Mouse (Mus musculus): ENCODE results near the gene Ndufb10.

The Ndufb10 gene

DNA sequence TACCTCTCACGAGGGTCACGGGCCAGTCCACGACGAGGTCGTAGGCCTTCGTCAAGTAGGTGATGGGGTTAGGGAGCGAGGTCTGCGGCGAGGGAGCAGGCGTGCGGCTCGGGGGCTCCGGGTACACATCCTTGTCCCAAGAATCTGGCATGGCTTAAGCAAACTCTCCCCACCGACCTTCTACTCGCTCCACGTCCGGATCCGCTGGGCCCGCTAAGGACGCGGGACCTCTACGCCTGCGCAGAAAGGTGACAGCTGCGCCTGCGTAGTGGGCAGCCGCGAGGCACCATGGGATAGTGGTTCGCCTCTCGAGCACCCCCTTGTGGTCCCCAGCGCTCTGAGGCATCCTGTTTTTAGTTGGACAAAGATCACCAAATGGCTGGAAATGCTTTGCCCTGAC, at the start of gene Ndufb10:
TSS of gene Ndufb10 (minus strand) at position 295 of the 400 bp plus-strand sequence.
- peak; percentile 96 for DNase-seq

DNA sequence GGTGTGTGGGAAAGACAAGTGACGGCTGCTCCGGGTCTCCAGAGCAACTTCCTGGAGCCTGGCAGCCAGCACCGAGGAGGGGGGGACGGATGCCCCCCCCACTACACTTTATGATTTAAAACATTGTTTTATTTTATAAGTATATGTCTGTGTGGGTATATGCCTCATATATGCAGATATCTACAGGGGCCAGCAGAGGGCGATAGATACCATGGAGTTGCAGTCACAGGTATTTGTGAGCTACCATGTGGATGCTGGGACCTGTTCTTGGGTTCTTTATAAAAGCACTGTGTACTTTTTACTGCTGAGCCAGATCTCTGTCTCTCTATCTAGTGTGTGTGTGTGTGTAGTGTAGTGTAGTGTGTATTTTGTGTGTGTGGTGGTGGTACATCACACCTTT, 49.0 kb upstream of the Ndufb10 start:
- DNase-seq: no peak

DNA sequence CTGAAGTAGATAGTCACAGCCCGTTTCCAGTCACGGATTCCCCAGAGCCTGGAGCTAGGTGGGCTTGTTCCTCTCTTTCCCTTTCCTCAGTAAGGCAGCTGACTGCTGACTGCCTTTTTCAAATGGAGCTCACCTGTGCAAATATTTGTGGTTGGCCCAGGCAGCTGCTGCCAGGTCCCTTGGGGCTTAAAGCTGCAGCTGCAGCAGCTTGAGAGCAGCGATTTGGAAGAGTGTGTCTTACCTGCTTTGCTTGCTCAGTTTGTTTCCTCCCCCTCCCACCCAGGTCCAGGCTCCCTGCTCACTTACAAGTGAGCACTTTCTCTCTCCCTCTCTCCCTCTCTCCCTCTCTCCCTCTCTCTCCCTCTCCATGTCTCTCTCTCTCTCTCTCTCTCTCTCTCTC, 44.9 kb upstream of the Ndufb10 start:
- DNase-seq: no peak

DNA sequence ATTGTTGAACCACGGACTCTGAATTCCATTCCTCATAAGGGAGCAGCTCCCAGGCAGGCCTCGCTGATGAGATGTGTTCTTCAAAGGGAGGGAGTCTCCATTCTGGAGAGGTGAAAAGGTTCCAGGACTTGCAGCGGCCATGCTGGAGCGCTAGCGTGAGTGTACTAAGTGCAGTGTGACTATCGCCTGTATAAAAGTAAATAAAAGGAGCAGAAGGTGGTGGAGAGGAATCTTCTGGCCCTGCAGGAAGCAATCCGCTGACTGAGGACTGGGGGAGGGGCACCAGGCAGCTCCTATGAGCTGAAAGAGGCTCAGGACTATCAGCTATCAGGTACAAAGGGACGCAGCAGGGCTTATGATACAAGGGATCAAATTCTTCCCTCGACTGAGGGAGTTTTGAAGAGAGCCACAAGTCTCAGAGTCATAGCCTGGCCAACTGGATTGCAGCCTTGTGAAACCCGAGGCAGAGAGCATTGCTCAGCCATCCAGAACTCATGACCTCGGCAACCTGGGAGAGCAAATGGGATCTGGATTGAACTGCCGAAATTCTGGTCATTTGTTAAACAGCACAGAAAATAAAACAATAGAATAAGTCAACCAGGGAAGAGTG, 42.1 kb upstream of the Ndufb10 start:
- DNase-seq: no peak

DNA sequence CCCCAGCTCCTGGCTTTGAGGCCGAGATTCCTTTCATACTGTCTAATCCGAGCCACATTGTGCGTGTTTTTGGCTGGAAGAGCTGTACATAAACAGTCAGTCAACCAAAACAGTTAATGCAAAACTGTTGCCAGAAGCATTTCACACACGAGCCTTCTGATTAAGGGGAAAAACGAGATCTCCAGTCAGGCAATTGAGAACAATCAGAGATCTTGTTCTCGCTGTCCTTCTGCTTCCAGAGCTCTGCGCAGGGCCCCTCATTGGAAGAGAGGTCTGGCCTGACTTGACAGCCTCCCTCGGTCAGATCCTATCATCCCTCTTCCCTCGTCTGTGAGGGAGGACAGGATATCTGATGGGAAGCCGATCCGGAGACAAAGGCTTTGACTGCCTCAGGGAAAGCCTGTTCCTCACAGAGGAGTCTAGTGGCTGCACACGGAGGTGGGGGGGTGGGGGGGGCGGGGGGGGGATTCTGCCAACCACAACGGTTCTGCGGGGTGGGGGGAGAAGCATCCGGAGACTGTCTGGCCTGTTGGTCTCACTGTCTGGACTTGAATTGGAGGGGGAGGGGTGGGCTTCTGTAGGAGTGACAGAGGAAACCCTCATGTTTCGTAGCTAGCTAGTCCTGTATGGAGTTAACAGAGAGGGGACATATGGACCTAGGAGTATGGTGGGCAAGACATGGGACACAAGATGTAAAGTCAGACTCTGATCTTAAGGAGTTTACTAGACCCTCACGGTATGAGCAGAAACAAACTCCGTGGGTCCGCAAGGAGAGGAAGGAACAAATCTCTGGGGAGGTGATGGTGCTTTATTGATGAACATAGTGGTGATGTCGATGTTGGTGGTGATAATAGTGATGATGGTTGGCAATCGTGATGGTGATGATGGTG, 41.0 kb upstream of the Ndufb10 start:
- no peak for DNase-seq

DNA sequence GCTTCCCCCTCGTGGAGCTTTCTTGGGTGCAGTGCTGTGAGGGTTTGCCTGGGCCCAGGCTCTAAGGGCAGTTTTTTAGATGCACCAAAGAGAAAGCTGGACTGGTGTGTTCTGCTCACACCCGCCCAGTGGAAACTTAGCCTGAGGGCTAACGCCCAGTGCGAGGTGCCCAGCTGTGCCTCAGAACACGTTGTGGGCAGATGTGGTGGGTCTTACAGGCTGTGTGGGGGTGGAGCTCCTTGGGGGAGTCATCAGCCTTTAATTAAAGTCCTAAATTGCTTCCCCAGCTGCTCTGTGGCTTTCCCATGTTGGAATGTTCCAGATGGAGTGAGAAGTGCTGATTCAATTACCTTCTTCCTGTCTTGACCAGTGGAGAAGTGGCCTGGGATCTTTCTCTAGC, 36.8 kb upstream of the Ndufb10 start:
- no peak for DNase-seq

DNA sequence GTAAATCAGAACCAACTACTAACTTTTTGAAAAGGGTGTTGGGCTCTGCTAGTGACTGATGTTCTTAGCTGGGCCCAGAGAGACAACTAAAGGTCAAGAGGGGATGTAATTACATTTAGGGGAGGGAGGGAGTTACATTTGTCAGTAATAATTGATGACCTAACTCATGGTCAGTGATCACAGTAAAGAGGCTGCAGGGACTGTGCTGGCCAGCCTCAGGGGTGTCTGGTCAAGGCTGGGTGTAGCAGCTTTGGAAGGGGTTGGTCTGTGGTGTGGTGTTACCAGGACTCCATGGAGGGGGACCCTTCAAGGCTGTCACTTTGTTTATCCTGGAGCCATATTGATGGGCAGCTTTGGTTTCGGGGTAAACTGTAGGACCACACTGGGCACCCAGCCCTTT, 33.1 kb upstream of the Ndufb10 start:
- DNase-seq: no peak

DNA sequence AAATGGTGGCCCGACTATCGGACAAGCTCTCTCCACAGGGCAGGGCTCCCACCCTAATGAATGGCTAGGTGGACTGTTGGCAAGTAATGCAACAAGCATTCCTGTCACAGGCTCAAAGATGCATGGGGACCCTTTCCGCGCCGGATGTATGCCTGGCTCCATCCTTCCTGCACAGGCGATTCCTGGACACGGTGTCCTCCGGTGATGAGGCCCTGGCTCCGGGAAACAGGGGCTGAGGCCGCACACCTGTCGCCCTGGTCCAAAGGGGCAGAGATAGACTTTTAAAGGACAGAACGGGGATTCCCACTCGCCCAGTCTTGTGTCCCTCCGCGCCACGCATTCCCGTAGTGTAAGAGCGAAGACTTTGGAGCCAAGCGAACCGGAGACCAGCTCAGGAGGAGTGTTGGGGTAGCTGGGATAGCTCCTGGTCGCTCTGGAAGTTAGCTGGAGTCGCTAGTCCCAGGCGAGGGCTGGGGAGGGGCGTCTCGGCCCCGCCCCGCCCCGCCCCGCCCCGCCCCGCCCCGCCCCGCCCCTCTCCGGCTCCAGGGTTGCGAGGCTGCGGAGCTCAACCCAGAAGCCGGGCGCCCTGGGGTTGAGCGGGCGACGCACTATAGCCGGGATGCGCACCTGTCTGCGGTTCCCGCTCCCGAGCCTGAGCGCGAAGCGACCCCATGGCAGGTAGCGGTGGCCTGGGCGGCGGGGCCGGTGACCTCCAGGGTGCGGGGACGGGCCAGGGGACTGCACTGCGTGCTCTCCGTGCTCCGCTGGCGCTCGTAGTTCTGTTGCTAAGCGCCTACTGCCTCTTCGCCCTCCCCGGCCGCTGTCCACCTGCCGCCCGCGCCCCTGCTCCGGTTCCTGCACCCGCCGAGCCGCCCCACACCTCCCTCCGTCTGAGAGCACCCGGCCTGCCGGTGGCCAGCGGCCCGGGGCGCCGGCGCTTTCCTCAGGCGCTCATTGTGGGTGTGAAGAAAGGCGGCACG, 28.4 kb upstream of the Ndufb10 start, which contains the start of gene Hs3st6:
TSS of gene Hs3st6 (plus strand) at position 574 of the 980 bp plus-strand sequence.
- DNase-seq: no peak

DNA sequence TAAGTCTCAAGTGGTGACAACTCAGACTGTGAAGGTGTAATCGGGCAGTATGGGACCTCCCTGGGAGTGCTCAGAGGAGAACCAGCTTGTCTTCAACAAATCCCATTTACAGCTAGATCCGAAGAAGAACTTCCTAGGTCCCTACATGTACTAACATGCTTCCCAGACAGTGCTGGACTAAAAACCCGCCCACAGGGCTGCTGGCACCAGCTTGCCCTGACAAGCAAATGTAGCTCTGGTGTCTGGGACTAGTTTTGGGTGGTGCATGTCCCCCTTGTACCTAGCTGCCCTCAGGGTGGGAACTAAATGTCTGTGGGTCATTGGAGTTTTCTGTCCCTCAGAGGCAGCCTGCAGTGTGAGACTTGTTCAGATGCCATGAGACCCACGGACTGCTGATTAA, 27.2 kb upstream of the Ndufb10 start:
- no peak for DNase-seq

DNA sequence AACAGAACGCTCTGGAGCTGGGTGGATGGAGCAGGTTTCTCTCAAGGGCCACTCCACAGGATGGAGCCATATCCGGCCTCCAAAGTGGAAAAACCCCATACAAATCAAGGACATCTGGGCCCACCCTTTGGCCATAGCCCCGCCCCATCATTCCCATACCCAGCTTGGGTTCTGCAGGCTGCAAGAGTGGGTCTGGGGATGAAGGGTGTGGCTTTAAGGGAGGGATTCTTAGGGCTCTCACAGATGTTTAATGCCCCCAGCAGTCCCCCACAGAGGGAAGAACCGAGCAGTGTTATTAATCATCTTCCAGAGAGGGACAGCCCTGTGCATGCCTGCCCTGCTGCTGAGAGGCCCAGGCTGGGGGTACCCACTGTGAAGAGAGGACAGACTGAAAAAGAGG, 22.7 kb upstream of the Ndufb10 start:
- no peak for DNase-seq

DNA sequence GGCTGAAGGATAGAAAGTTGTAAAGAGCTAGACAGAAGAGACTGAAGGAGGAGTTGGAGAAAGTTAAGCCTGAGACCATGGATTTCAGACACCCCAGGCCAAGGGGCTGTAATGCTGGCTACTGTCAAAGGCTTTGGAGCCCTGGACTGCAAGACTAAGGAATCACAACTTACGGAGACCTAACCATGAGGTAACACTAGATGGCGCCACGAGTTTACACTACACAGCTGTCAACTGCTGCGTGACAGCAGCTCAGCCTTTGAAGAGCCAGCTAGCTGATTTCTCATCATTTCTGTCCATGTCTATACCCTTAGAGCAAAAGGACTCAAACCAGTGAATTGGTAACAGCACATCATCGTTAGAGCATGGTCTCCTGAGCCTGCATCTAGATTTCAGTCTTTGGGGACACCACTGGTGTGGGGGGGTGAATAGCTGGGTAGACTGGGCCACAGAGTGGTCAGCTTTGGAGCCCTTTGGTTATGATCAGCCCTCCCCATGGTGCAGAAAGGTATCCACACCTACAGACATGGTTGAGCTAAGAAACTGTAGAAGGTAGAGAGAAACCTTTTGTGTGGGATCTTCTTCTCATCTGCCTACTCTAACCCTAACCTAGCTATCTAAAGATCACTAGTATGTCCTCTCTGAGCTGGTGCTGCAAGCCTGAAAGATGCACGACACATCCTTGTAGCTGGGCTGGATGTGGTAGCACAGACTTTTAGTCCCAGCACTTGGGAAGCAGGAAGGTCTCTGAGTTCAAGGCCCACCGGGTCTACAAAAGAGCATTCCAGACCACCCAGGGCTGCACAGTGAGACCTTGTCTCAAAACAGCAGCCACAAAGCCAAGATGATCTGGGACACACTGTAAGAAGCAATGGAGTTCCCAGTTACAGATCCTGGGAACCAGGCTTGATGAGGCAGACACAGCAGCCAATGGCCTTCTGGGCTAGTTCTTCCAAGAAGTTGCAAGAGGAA, 21.5 kb upstream of the Ndufb10 start:
- DNase-seq: peak; percentile 58

DNA sequence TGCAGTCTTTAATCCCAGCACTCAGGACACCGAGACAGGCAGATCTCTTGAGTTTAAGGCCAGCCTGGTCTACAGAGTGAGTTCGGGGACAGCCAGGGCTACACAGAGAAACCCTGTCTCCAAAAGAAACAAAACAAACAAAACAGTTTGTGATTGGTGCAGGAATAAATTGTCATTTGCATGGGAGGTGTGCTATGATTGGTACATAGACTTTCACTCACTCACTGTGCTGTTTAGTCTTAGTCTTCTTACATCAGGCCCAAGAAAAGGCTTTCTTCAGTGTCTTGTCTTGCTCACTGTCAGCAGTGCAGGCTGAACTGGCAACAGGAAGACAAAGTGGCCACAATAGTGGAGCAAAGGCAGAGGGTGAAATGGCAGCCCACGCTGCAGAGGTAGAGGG, 20.1 kb upstream of the Ndufb10 start:
- DNase-seq: no peak

DNA sequence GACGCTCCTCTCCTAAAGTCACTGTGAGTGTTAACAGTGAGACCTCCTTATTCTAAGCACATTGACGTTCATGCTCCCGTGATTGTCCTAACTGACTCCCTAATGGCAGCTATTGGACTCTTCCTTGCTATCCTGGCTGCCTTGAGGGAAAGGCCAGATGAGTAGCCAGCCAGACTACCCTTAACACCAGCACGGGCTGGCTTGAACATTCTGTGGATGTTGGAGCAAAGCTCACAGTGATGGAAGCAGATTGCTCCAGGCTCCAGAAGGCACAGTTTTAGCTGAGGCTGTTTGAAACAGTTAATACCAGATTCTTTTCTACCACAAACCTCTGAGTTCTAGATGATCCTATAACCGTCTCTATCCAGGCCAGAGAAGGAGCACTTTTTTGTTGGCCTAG, 19.6 kb upstream of the Ndufb10 start:
- no peak for DNase-seq

DNA sequence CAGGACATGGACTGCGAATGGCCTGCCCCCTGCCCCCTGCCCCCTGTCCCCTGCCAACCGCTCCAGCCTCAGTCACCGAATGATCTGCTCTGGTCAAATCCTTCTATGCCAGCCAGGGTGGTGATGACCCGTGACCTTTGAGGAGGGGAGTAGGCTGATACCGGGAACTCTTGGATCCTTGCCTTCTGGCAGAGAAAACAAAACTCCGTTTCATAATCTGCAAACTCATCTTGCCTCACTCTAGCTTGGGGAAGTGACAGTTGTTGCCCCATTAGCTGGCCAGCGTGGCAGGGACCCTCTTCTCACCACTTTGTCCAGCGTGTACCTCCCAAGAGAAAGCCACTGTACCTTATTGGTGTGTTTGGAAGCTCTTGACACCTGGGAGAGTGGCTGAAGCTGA, 18.0 kb upstream of the Ndufb10 start:
- DNase-seq: no peak

DNA sequence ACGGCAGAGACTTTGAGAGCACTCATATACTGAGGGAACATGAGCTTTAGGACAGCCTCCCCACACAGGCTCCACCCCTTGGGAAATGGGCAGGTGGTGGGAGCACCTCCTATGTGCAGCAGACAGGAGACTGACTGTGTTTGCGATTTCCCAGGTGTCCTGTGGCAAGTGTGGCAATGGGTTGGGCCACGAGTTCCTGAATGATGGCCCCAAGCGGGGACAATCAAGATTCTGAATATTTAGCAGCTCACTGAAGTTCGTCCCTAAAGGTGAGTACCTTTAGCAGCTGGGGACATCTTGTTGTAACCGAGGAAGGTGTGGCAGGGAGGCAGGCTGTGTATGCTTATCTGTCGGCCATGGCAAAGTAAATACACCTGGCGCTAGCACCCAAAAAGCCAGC, 15.6 kb upstream of the Ndufb10 start:
- DNase-seq: no peak

DNA sequence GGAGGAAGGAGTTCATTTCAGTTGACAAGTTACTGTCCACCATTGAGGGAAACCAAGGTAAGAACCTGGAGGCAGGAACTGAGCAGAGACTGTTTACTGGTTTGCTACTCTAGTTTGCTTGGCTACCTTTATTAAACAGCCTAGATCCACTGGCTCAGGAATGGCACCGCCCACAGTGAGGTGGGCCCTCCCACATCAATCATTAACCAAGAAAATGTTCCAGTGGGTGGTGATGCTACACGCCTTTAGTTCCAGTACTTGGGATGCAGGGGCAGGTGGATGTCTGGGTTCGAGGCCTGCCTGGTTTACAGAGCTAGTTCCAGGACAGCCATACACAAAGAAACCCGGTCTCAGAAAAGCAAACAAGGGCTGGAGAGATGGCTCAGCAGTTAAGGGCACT, 14.0 kb upstream of the Ndufb10 start:
- no peak for DNase-seq

DNA sequence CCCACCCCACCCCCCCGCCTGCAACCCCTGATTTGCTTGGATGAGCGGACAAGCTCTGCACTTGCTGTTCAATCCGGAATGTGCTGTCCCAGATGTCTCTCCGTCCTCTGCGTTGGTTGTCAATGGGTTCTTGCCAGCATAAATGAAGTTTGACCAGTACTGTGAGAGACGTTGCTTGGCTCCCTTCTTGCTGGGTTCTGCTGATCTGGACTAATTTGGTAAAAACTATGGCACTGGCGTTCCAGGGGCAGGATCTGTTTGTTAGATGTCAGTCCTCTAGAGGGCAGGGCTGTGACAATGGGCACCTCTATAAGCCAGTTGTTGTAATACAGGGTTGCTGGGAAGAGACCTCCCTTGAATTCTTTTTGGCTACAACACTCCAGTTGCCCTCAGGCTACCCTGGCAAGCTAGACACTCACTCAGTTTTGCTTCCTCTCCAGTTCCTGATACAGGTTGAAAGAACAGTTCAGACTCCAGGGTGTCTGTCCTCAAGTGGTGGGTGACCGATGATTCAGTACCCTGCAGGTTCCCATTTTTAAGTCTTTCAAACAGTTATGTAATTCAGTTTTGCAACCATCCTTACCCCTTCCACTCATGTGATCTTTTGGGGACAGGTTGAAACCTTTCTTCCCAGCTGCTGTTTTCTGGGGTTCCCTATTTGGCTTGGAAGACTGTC, 13.0 kb upstream of the Ndufb10 start:
- no peak for DNase-seq

DNA sequence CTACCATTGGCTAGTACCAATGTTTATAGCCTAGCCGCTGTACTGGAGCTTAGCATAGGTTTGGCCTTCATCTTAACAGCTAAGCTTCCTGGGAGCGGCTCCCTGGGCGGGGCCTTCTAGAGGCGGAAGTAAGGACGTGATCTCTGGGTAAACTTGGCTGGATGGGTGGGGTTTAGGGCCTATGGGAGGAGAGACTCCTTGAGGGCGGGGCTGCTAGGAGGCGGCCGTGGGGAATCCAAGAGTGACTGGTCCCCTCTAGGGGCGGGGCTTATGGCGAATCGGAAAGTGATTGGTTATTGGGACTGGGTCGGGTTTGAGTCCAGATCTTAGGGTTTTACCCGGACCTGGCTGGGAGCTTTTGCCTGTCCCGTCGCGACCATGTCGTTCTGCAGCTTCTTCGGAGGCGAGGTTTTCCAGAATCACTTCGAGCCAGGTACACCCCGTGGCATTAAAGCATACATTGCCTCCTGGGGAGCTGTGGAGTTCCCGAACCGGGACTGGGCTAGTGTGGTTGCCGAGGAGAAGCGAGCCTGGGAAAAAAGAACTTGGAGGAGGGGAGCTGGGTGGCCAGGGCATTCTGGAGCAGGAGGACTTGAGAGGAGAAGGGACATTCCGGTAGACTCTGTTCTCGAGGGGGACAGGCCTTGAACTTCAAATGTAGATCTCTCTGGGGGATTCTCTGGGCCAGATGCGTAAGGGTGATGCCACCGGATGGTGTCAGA, 12.2 kb upstream of the Ndufb10 start, which contains the start of gene Msrb1:
TSS of gene Msrb1 (plus strand) at position 313 of the 722 bp plus-strand sequence.
- peak; percentile 89 for DNase-seq

DNA sequence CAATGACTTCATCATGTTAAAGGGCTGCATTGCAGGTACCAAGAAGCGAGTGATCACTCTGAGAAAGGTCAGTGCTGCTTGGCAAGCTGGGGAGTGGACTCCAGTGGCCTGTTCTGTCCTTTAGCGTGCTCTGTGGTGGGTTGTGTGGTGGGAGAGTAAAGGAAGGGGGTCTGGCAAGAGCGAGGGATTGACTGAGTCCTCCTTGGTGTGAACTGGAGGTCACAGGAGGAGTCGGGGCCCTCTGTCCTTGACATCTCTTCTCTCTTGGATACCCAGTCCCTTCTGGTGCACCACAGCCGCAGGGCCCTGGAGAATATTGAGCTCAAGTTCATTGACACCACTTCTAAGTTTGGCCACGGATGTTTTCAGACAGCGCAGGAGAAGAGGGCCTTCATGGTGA, 11.2 kb upstream of the Ndufb10 start:
- DNase-seq: no peak

DNA sequence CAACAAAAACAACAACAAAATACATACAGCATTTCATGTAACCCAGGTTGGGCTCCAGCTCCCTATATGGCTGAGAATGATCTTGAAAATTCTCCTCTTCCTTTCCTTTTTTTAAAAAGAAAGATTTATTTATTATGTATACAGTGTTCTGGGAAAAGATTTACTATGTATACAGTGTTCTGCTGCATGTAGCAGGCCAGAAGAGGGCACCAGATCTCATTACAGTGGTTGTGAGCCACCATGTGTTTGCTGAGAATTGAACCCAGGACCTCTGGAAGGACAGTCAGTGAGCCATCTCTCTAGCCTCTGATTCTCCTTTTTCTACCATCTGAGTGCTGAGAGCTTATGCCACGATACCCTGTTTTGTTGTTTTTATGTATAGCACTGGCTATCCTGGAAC, 10.2 kb upstream of the Ndufb10 start:
- DNase-seq: no peak
